In the genomic region with DNA sequence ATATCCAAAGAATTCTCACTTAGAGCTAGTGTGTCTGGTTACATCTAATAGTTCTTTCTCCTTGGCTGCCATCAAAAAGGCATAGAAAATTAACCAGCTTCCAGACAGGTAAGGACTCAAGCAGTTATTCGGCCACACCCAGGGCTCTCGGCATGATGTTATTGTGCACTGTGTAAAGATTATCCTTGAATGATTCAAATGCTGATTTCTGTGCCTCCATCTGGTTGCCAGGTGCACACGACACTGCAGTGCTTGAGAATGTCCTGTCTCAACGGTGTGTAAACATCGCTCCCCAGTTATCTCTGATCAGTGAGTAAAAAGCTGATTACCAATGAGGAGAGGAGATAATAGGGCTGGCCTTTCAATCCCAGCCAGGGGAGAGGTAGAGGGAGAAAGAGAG, we compare ENCODE assay signal across 18 mouse cellular contexts. TPM values are rescaled to one million over a fixed set of nuclear protein-coding genes. Genes with fewer than 3 reads are reported as not detected.
"Had no signal": no experiment of that assay in that cellular context is flagged by ENCODE, and none has a peak within 500 bp of the region (broad histone marks: within the 10 kb centered on the region; RNA-seq: fewer than 3 reads in every experiment).

No protein-coding gene starts in this region.

- H3K9ac ChIP-seq: limb, embryonic 15.5 days; liver, embryonic 14.5 days; neural tube, embryonic 13.5 days had no signal

- H3K4me1 ChIP-seq: limb, embryonic 15.5 days; midbrain, embryonic 10.5 days; neural tube, embryonic 13.5 days had no signal

- H3K4me3 ChIP-seq: limb, embryonic 15.5 days; midbrain, embryonic 10.5 days; neural tube, embryonic 13.5 days had no signal

- H3K4me2 ChIP-seq: limb, embryonic 15.5 days; neural tube, embryonic 13.5 days had no signal

- H3K9me3 ChIP-seq: limb, embryonic 15.5 days; midbrain, embryonic 10.5 days; neural tube, embryonic 13.5 days had no signal

- H3K27ac ChIP-seq: kidney, postnatal 0 days; limb, embryonic 15.5 days; liver, embryonic 14.5 days; midbrain, embryonic 10.5 days; neural tube, embryonic 13.5 days had no signal

- H3K27me3 ChIP-seq: limb, embryonic 15.5 days had no signal

- H3K36me3 ChIP-seq: limb, embryonic 15.5 days; midbrain, embryonic 10.5 days; neural tube, embryonic 13.5 days had no signal

- ATAC-seq: lung, postnatal 0 days; midbrain, embryonic 16.5 days had no signal

- DNase-seq: kidney, adult 11 months; kidney, adult 9 months; kidney, postnatal 36 days; layer of hippocampus, adult 9-11 months; layer of hippocampus, postnatal 36 days; lung, adult 2 months; lung, postnatal 36 days; retina, postnatal 1 day; right cerebral cortex, postnatal 14 days; thymus, postnatal 14 days had no signal

RNA-seq across cellular contexts. Expression of a gene that starts 22.7 kb away (rescaled TPM):
- polyA plus RNA-seq: limb, embryonic 11.5 days; neural tube, embryonic 13.5 days had no signal
